Mouse (Mus musculus) cerebellum, adult 2 months (tissue): ENCODE measurements around the gene Gtf2a2. TPM values are rescaled to one million over a fixed set of nuclear protein-coding genes. Genes with fewer than 3 reads are reported as not detected.

Experiments used
- DNase-seq, 2 experiments: peaks; one replicate each; pipeline ENCODE4 v3.0.0; 2021
- H3K27ac ChIP-seq: fragments of 200-500 bp; 2 replicates; pipeline ENCODE4 v1.5.1; 2012; ENCODE audit warnings: low read length, control low read depth, inconsistent platforms; ENCODE audit not compliant: insufficient read depth
- H3K27me3 ChIP-seq: fragments of 200-500 bp; 2 replicates; pipeline ENCODE4 v1.6.1; 2012; ENCODE audit warnings: inconsistent platforms, mild to moderate bottlenecking, low read length, moderate library complexity; ENCODE audit not compliant: control insufficient read depth, insufficient read depth
- H3K4me1 ChIP-seq: fragments of 200-500 bp; 2 replicates; pipeline ENCODE4 v1.6.1; 2011; ENCODE audit warnings: low read length; ENCODE audit not compliant: control insufficient read depth, insufficient read depth
- H3K4me3 ChIP-seq: fragments of 200-500 bp; replicated peaks from 2 replicates; pipeline ENCODE3; 2011; ENCODE audit warnings: mild to moderate bottlenecking, low read depth, low read length, control low read depth; ENCODE audit not compliant: insufficient read depth
- CTCF ChIP-seq: fragments of 200-500 bp; IDR thresholded peaks from 2 replicates; pipeline ENCODE4 v1.5.1; 2011; ENCODE audit warnings: low read depth, mild to moderate bottlenecking, control low read depth, low read length, moderate library complexity, borderline replicate concordance; ENCODE audit not compliant: insufficient read depth
- POLR2A ChIP-seq: fragments of 200-500 bp; IDR thresholded peaks from 2 replicates; pipeline ENCODE4 v1.6.1; 2011; ENCODE audit warnings: low read length, control low read depth, borderline replicate concordance; ENCODE audit not compliant: insufficient read depth
- WGBS: fragments of 180-500 bp; shearing (Covaris S2); methylation state at CpG from one replicate; pipeline ENCODE4 v1.1.7; 2018; 5-methylcytosine and 5-hydroxymethylcytosine counted together
- polyA plus RNA-seq: library from polyadenylated mRNA; depleted of rRNA; stranded (reverse); fragments of >200 nt; gene quantifications from 2 replicates; pipeline ENCODE4 v1.2.3, GENCODE M21; 2012; rRNA removed

The Gtf2a2 gene
- 89.4 and 96.4 TPM in 2 replicates for polyA plus RNA-seq

GRCm38 (mm10) chr9:70012408-70012901 lies at the start of gene Gtf2a2:
Gtf2a2 (plus strand) TSS chr9:70012550.
- Histone ChIP-seq H3K27ac (0 out of 2 replicates have a peak within 1 kb of the TSS, but pooled peaks have one; percentile 69), H3K4me3 (peak within 1 kb of the TSS; percentile 72), H3K4me1 (no peaks in the 10 kb centered on the region; the same call in 1 of the 2 replicates), H3K27me3 (no peaks in the 10 kb centered on the region)
- TF ChIP-seq POLR2A, result peak; percentile 83
- no peak for TF ChIP-seq CTCF
- 1% methylated on average over 55 of the region's 57 CpGs for WGBS
- peak; percentile 90 to 93 for DNase-seq

- no peak overlapping the region for H3K4me3 ChIP-seq
- no peaks in the 10 kb centered on the region for H3K27me3 ChIP-seq
- 53% methylated on average over 3 of the region's 3 CpGs for WGBS
- TF ChIP-seq CTCF (no peak), POLR2A (no peak)
- no peaks in the 10 kb centered on the region for H3K4me1 ChIP-seq
- DNase-seq, result no peak
- H3K27ac ChIP-seq, result no peak overlapping the region
Observed at GRCm38 (mm10) chr9:69964370-69964769, 48.0 kb upstream of the Gtf2a2 start.

GRCm38 (mm10) chr9:69985526-69985925 lies 26.8 kb upstream of the Gtf2a2 start:
- TF ChIP-seq CTCF (no peak), POLR2A (no peak)
- 59% methylated on average over 1 of the region's 1 CpGs for WGBS
- DNase-seq, result no peak

GRCm38 (mm10) chr9:69986063-69986462 lies 26.3 kb upstream of the Gtf2a2 start:
- 85% methylated on average over 10 of the region's 10 CpGs for WGBS
- TF ChIP-seq POLR2A (no peak), CTCF (no peak)
- no peaks in the 10 kb centered on the region for H3K4me1 ChIP-seq
- no peak overlapping the region for H3K4me3 ChIP-seq
- H3K27me3 ChIP-seq, result no peaks in the 10 kb centered on the region
- H3K27ac ChIP-seq, result no peak overlapping the region
- no peak for DNase-seq

More at GRCm38 (mm10) chr9:69985526-69985925, 26.8 kb upstream of the Gtf2a2 start:
- Histone ChIP-seq H3K4me3 (no peak overlapping the region), H3K27me3 (no peaks in the 10 kb centered on the region), H3K4me1 (no peaks in the 10 kb centered on the region), H3K27ac (no peak overlapping the region)

GRCm38 (mm10) chr9:69986571-69986970 lies 25.8 kb upstream of the Gtf2a2 start:
- TF ChIP-seq POLR2A (no peak), CTCF (no peak)
- H3K4me3 ChIP-seq, result no peak overlapping the region
- DNase-seq, result no peak
- no peak overlapping the region for H3K27ac ChIP-seq
- no peaks in the 10 kb centered on the region for H3K27me3 ChIP-seq
- H3K4me1 ChIP-seq, result no peaks in the 10 kb centered on the region
- 83% methylated on average over 5 of the region's 5 CpGs for WGBS

GRCm38 (mm10) chr9:69987579-69987978 lies 24.8 kb upstream of the Gtf2a2 start:
- H3K4me3 ChIP-seq, result no peak overlapping the region

GRCm38 (mm10) chr9:69988706-69989302 lies 23.5 kb upstream of the Gtf2a2 start:
- no peaks in the 10 kb centered on the region for H3K27me3 ChIP-seq
- peak in 1 of 2 experiments; percentile 7 for DNase-seq
- peak overlapping the region; percentile 53; the same call in 1 of the 2 replicates for H3K27ac ChIP-seq
- H3K4me3 ChIP-seq, result peak overlapping the region; percentile 99
- H3K4me1 ChIP-seq, result no peaks in the 10 kb centered on the region
- WGBS, result 37% methylated on average over 16 of the region's 16 CpGs
- TF ChIP-seq CTCF (no peak), POLR2A (no peak)

More at GRCm38 (mm10) chr9:69987579-69987978, 24.8 kb upstream of the Gtf2a2 start:
- DNase-seq, result peak; percentile 28 to 37
- H3K27me3 ChIP-seq, result no peaks in the 10 kb centered on the region
- no peak overlapping the region for H3K27ac ChIP-seq
- H3K4me1 ChIP-seq, result no peaks in the 10 kb centered on the region
- WGBS, result 0% methylated on average over 3 of the region's 3 CpGs
- no peak for TF ChIP-seq POLR2A
- peak; percentile 36; the same call in 1 of the 2 replicates for TF ChIP-seq CTCF

GRCm38 (mm10) chr9:69989303-69990121 lies 22.8 kb upstream of the Gtf2a2 start, which contains the start of gene Bnip2:
Bnip2 (plus strand) TSS chr9:69989466.
- Histone ChIP-seq H3K4me1 (no peaks in the 10 kb centered on the region), H3K27ac (peak within 1 kb of the TSS; percentile 65), H3K27me3 (no peaks in the 10 kb centered on the region), H3K4me3 (peak within 1 kb of the TSS; percentile 99)
- TF ChIP-seq POLR2A, result peak; percentile 95
- no peak for TF ChIP-seq CTCF
- DNase-seq, result peak; percentile 96 to 97
- under 1% methylated on average over 76 of the region's 76 CpGs for WGBS
